Mouse (Mus musculus) B cell, adult 67 days (primary cell): ENCODE measurements around the gene Olfr773. TPM values are rescaled to one million over a fixed set of nuclear protein-coding genes. Genes with fewer than 3 reads are reported as not detected.

Experiments used
- total RNA-seq, 2 experiments: library from RNA; stranded (reverse); gene quantifications; 4 replicates each; pipeline ENCODE4 v1.2.4; 2023

The Olfr773 gene
- total RNA-seq = not detected

DNA sequence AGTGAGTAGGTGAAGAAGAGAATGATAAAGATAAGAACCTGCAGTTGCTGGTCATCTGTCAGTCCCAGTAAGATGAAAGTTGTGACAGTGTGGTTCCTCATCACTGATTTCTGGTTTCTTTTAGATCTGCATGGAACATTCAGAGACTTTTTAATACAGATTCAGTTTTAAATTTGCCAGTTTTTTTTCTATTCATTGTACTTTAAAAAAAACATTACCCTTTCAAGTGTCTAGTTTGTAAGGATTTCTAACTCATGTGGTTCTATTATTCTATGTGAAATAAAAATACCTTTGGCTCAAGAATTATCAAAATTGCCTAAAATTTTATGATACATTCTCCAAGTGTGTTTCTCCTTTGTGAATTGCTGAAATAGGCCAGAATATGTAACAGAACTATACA is at the start of gene Olfr773:
Olfr773 (minus strand) TSS at position 101 of the 400 bp plus-strand sequence.

GRCm38 (mm10) chr10:129235904-129236303 is 48.7 kb upstream of the Olfr773 start, which contains the start of gene Olfr774:
Olfr774 (plus strand) TSS chr10:129236204.

GRCm38 (mm10) chr10:129177821-129178220 is 9.4 kb downstream of the Olfr773 start, which contains the start of gene Olfr772:
Olfr772 (minus strand) TSS chr10:129177921.

GRCm38 (mm10) chr10:129164651-129165050 is 22.6 kb downstream of the Olfr773 start, which contains the start of gene Olfr771:
Olfr771 (minus strand) TSS chr10:129164751.

GRCm38 (mm10) chr10:129138898-129139297 is 48.3 kb downstream of the Olfr773 start, which contains the start of gene Olfr770:
Olfr770 (minus strand) TSS chr10:129138998.

Other genes starting within 250 kb of the Olfr773 start
- gene Mettl7b, start 226.4 kb downstream of the Olfr773 start, total RNA-seq = not detected
- not detected for gene Olfr9, start 198.0 kb downstream of the Olfr773 start, total RNA-seq
- not detected for gene Olfr763, start 176.6 kb downstream of the Olfr773 start, total RNA-seq
- not detected for gene Olfr764-ps1, start 147.5 kb downstream of the Olfr773 start, total RNA-seq
- not detected for gene Olfr765, start 137.4 kb downstream of the Olfr773 start, total RNA-seq
- gene Olfr766-ps1, start 118.4 kb downstream of the Olfr773 start, total RNA-seq = not detected
- gene Olfr767, start 104.5 kb downstream of the Olfr773 start, total RNA-seq = not detected
- gene Olfr768, start 88.0 kb downstream of the Olfr773 start, total RNA-seq = not detected
- gene Olfr769, start 69.6 kb downstream of the Olfr773 start, total RNA-seq = not detected
- not detected for gene Olfr770, start 48.4 kb downstream of the Olfr773 start, total RNA-seq
- gene Olfr771, start 22.7 kb downstream of the Olfr773 start, total RNA-seq = not detected
- gene Olfr772, start 9.5 kb downstream of the Olfr773 start, total RNA-seq = not detected
- gene Olfr774, start 48.8 kb upstream of the Olfr773 start, total RNA-seq = not detected
- gene Olfr775, start 61.0 kb upstream of the Olfr773 start, total RNA-seq = not detected
- gene Olfr776, start 71.7 kb upstream of the Olfr773 start, total RNA-seq = not detected
- not detected for gene Olfr777, start 84.1 kb upstream of the Olfr773 start, total RNA-seq
- gene Olfr780, start 130.7 kb upstream of the Olfr773 start, total RNA-seq = not detected
- not detected for gene Olfr781, start 141.4 kb upstream of the Olfr773 start, total RNA-seq
- not detected for gene Olfr782, start 161.4 kb upstream of the Olfr773 start, total RNA-seq
- gene Olfr784, start 196.7 kb upstream of the Olfr773 start, total RNA-seq = not detected
- not detected for gene Olfr785, start 218.0 kb upstream of the Olfr773 start, total RNA-seq
- not detected for gene Olfr786, start 239.9 kb upstream of the Olfr773 start, total RNA-seq